Mouse (Mus musculus): Measurements from ENCODE around the gene Alox8.

The Alox8 gene

GRCm38 (mm10) chr11:69179512-69179911 is 18.1 kb downstream of the Alox8 start:
- DNase-seq (ENCODE audit: low spot score) = no peak

GRCm38 (mm10) chr11:69178525-69178924 is 19.1 kb downstream of the Alox8 start:
- no peak for DNase-seq (ENCODE audit: low spot score)

GRCm38 (mm10) chr11:69174722-69175121 is 22.9 kb downstream of the Alox8 start:
- DNase-seq (ENCODE audit: low spot score) = no peak

- DNase-seq (ENCODE audit: low spot score) = no peak
Measured at GRCm38 (mm10) chr11:69172606-69173005, 25.0 kb downstream of the Alox8 start.

GRCm38 (mm10) chr11:69171626-69172025 is 26.0 kb downstream of the Alox8 start:
- no peak for DNase-seq (ENCODE audit: low spot score)

GRCm38 (mm10) chr11:69169313-69169712 is 28.3 kb downstream of the Alox8 start:
- DNase-seq (ENCODE audit: low spot score) = no peak

GRCm38 (mm10) chr11:69156800-69157199 is 40.8 kb downstream of the Alox8 start, which contains the start of gene Alox12b:
Gene Alox12b (plus strand): TSS chr11:69156989.
- no peak for DNase-seq (ENCODE audit: low spot score)

- DNase-seq (ENCODE audit: low spot score) = no peak
Measured at GRCm38 (mm10) chr11:69155351-69155750, 42.3 kb downstream of the Alox8 start.

- no peak for DNase-seq (ENCODE audit: low spot score)
Measured at GRCm38 (mm10) chr11:69153831-69154230, 43.8 kb downstream of the Alox8 start.

GRCm38 (mm10) chr11:69151004-69151403 is 46.6 kb downstream of the Alox8 start:
- DNase-seq (ENCODE audit: low spot score) = no peak

GRCm38 (mm10) chr11:69150444-69150843 is 47.2 kb downstream of the Alox8 start:
- no peak for DNase-seq (ENCODE audit: low spot score)

- no peak for DNase-seq (ENCODE audit: low spot score)
Measured at GRCm38 (mm10) chr11:69149728-69150127, 47.9 kb downstream of the Alox8 start.

- no peak for DNase-seq (ENCODE audit: low spot score)
Measured at GRCm38 (mm10) chr11:69148451-69148960, 49.1 kb downstream of the Alox8 start.

- DNase-seq (ENCODE audit: low spot score) = no peak
Measured at GRCm38 (mm10) chr11:69147546-69147945, 50.1 kb downstream of the Alox8 start.

GRCm38 (mm10) chr11:69135361-69135760 is 62.3 kb downstream of the Alox8 start:
- DNase-seq (ENCODE audit: low spot score) = no peak

- DNase-seq (ENCODE audit: low spot score) = no peak
Measured at GRCm38 (mm10) chr11:69134622-69134968, 63.0 kb downstream of the Alox8 start.

Data from urinary bladder, postnatal 10 days (tissue).